Mouse (Mus musculus) ES-E14 (cell line): Measurements from ENCODE around the gene Zfp827. TPM values are rescaled to one million over a fixed set of nuclear protein-coding genes. Genes with fewer than 3 reads are reported as not detected.

Experiments used
- DNase-seq: peaks from one replicate; pipeline ENCODE4 v3.0.0-alpha.2; 2013; ENCODE audit warnings: low read depth, low spot score
- H3K27ac ChIP-seq: 2 replicates; pipeline ENCODE4 v1.5.1; 2012; ENCODE audit warnings: low read depth, mild to moderate bottlenecking, low read length, moderate library complexity, mixed read lengths; ENCODE audit not compliant: poor library complexity, insufficient read depth, severe bottlenecking
- H3K36me3 ChIP-seq: 2 replicates; pipeline ENCODE4 v1.6.1; 2012; ENCODE audit warnings: mild to moderate bottlenecking, low read length, moderate library complexity, mixed read lengths; ENCODE audit not compliant: control insufficient read depth, poor library complexity, insufficient read depth, severe bottlenecking
- H3K4me1 ChIP-seq, 2 experiments: fragments of 150-350 bp in 1 of 2; sonication (generic) in 1 of 2; 2 replicates each; pipeline ENCODE4 v1.6.1; 2012; ENCODE audit warnings: low read length in 2 of 2, mild to moderate bottlenecking in 1 of 2, mixed read lengths in 1 of 2; ENCODE audit not compliant: control insufficient read depth in 2 of 2, insufficient read depth in 2 of 2, poor library complexity in 1 of 2
- H3K4me3 ChIP-seq, 2 experiments: fragments of 150-350 bp in 1 of 2; sonication (generic) in 1 of 2; 2 replicates each; pipeline ENCODE4 v1.5.1; 2012; ENCODE audit warnings: low read length in 2 of 2, low read depth in 1 of 2, mild to moderate bottlenecking in 1 of 2, mixed read lengths in 1 of 2; ENCODE audit not compliant: insufficient read depth in 1 of 2, poor library complexity in 1 of 2, severe bottlenecking in 1 of 2
- H3K9ac ChIP-seq: 2 replicates; pipeline ENCODE4 v1.6.1; 2012; ENCODE audit warnings: low read depth, mild to moderate bottlenecking, low read length, mixed read lengths; ENCODE audit not compliant: poor library complexity, insufficient read depth, severe bottlenecking
- H3K9me3 ChIP-seq: fragments of 150-350 bp; sonication (generic); 2 replicates; pipeline ENCODE4 v1.6.1; 2012; ENCODE audit warnings: low read depth, mild to moderate bottlenecking, low read length; ENCODE audit not compliant: control insufficient read depth, insufficient read depth
- CHD2 ChIP-seq: IDR thresholded peaks from 2 replicates; pipeline ENCODE4 v1.6.1; 2014; ENCODE audit warnings: mild to moderate bottlenecking, low read depth, low read length, inconsistent platforms
- HCFC1 ChIP-seq: IDR thresholded peaks from 2 replicates; pipeline ENCODE4 v1.6.1; 2012; ENCODE audit warnings: low read length, inconsistent platforms, borderline replicate concordance; ENCODE audit not compliant: insufficient read depth
- MAFK ChIP-seq: IDR thresholded peaks from 2 replicates; pipeline ENCODE4 v1.6.1; 2014; ENCODE audit warnings: mild to moderate bottlenecking, low read depth, low read length, inconsistent platforms; ENCODE audit not compliant: insufficient read depth
- ZC3H11A ChIP-seq: IDR thresholded peaks from 2 replicates; pipeline ENCODE4 v1.6.1; 2012; ENCODE audit warnings: low read depth, mild to moderate bottlenecking, inconsistent platforms, low read length, borderline replicate concordance
- ZNF384 ChIP-seq: IDR thresholded peaks from 2 replicates; pipeline ENCODE4 v1.6.1; 2012; ENCODE audit warnings: low read depth, low read length, inconsistent platforms
- in situ Hi-C, 2 experiments: fragments of 600-800 bp; cut with MboI; formaldehyde crosslinking; loops; one replicate each; pipeline ENCODE4 v1.15.1; 2025; ENCODE audit warnings: low sequenced_read_pairs in 2 of 2, inconsistent platforms in 1 of 2; ENCODE audit not compliant: unreplicated experiment in 2 of 2
- total RNA-seq: library from RNA; depleted of rRNA; stranded (reverse); fragments of 300-350 nt; gene quantifications from 2 replicates; pipeline ENCODE4 v1.2.3, GENCODE M21; 2012

Gene Zfp827
- total RNA-seq, 1 experiment: 5.8 TPM

DNA sequence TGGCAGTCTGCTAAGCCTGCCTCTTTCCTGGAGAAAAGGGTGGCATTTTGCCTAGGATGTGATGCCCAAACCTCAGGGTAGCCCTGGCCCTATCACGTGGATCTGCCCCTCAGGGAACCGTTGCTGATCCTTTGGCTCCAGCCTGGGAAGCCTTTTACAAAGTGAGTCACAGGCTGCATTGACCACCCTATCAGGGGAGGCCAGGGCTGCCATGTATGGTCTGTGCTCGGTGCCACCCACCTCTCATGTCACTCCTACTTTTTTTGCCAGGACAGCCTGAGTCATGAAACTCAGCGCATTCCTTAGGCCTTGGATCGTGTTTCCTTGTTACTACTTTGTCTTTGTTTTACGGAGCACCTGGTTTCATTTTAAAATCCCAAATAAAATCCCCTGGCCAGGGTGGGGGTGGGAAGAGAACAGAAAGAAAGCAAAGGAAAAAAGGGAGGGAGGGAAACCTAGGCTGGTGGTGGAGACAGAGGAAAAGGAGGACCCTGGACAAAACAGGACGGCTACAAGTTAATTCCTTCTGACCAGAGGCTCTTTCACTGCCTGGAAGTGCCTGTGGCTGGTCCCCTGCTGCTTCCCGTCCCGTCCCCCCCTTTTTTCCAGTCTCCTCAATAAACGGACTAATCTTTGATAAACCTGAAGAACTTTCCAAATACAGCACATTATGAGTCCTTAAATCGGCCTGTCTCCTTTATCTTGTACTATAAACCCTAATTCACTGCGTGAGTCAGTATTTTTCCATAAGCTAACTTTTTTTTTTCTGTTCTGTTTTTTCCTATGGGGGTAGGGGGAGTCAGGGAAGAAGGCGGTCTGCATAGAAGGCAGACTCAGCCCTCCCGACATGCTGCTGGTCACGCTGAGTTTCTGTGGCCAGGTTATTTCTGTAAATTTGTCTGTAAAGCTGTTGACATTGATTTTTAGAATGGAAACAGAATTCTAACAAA, 180.7 kb downstream of the Zfp827 start:
- Histone ChIP-seq H3K27ac (no peak overlapping the region), H3K4me3 (0 out of 4 replicates have a peak overlapping the region, but pooled peaks have one; percentile 55 to 59), H3K4me1 (peaks cover 0 to 5% of the 10 kb centered on the region in 2 experiments; a peak in 1 of 4 replicates), H3K9ac (no peak overlapping the region), H3K9me3 (no peaks in the 10 kb centered on the region), H3K36me3 (no peaks in the 10 kb centered on the region)
- TF ChIP-seq HCFC1: no peak
- no peak for TF ChIP-seq CHD2
- no peak for TF ChIP-seq ZC3H11A
- TF ChIP-seq ZNF384: no peak
- TF ChIP-seq MAFK: peak; percentile 65
- no peak for DNase-seq
- in situ Hi-C loops: no loop called here

DNA sequence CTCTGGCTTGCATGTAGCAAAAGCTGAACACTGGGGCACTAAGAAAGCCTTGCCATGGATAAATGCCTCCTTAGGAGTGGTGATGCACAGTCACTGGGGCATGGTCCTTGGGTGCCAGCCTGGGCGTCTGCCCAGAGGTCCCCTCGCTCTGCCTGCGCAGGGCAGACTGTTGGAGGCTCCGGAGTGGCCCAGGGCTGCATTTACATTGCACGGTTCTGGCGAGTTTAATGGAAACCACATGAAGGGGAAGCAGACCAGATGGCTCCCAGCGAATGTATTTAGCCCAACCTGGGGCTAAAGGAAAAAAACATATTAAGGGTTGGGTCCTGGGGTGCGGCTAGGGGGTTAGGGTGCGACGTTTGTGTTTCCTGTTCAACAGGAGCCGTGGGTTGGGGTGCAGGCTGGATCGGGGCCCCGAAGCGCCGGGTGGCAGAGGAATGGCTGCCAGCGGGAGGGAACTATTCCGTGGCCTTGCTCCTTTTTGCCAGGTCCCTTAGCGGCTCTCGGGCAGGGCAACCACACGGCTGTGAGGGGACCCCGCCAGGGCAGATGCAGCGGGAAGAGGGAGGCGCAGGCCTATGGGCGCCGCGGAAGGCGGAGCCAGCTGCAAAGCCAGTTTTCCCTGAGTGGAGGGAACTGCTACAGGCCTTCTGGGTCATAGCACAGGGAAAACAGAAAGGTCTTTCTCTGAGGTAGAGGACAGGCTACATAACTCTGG, 181.6 kb downstream of the Zfp827 start:
- in situ Hi-C loops: no loop called here

DNA sequence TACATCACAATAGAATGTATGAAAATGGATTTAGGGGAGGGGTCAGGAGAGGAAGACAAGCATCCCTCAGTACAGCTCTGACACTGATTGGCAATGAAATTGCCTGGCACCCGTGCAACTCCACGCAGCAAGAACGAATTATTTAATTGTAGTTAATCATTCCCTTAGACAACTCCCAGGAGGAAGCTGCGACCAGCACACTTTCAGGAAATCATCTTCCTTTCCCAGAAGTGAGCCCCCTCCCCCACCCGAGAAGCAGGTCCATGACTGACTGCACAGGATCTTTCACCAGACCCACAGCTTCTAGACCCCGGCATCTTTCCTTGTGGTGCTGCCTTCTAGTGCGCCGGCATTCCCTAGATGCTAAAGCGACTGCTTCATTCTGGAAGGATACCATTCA, 183.4 kb downstream of the Zfp827 start:
- Histone ChIP-seq H3K9me3 (no peaks in the 10 kb centered on the region), H3K27ac (no peak overlapping the region), H3K4me1 (peaks cover 0 to 5% of the 10 kb centered on the region in 2 experiments; a peak in 1 of 4 replicates), H3K4me3 (no peak overlapping the region), H3K9ac (no peak overlapping the region), H3K36me3 (no peaks in the 10 kb centered on the region)
- no peak for DNase-seq
- in situ Hi-C loops: no loop called here
- TF ChIP-seq ZC3H11A: no peak
- TF ChIP-seq ZNF384: no peak
- TF ChIP-seq HCFC1: no peak
- no peak for TF ChIP-seq MAFK
- TF ChIP-seq CHD2: no peak

More for the DNA sequence above, 181.6 kb downstream of the Zfp827 start:
- peak overlapping the region; percentile 55 to 59 for H3K4me3 ChIP-seq
- TF ChIP-seq HCFC1: no peak
- no peak for TF ChIP-seq ZNF384
- TF ChIP-seq MAFK: no peak
- TF ChIP-seq ZC3H11A: no peak
- no peak for TF ChIP-seq CHD2
- peaks cover 0 to 5% of the 10 kb centered on the region in 2 experiments; a peak in 1 of 4 replicates for H3K4me1 ChIP-seq
- no peaks in the 10 kb centered on the region for H3K9me3 ChIP-seq
- H3K36me3 ChIP-seq: no peaks in the 10 kb centered on the region
- no peak overlapping the region for H3K27ac ChIP-seq
- no peak for DNase-seq
- peak overlapping the region; percentile 48 for H3K9ac ChIP-seq

DNA sequence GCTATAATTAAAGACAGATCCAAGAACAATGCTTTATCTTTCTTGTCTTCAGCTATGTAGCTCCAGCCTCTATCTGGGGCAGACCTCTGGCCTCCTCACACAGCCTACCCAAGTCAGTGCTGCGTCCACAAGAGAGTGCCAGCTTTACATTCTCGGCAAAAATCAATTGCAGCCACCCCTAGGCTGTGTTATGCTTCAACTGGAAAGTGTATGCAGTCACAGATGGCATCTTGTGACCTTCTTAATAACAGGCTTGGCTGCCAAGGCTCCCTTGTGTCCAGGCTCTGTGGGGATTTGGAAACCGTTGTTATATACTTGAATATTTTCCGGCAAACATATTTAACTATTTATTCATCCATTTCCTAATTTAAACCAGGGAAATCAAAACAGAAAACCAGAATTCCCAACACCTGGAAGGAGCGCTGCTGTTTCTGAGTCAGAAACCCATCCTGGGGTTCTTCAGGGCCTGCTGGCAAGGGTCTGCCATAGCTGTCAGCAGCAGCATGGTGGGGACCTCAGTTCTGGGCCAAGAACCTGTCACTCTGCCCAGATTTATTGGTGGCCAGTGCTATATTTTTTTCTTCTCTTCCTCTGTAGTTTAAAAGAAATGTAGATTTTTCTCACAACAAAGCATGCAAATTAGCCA, 194.0 kb downstream of the Zfp827 start:
- in situ Hi-C loops: no loop called here
- Histone ChIP-seq H3K9ac (no peak overlapping the region), H3K4me3 (no peak overlapping the region), H3K4me1 (peaks cover 0 to 2% of the 10 kb centered on the region in 2 experiments; a peak in 2 of 4 replicates), H3K27ac (no peak overlapping the region), H3K36me3 (no peaks in the 10 kb centered on the region), H3K9me3 (no peaks in the 10 kb centered on the region)
- TF ChIP-seq HCFC1 (no peak), MAFK (no peak), CHD2 (no peak), ZNF384 (no peak)
- DNase-seq: no peak
